Mouse (Mus musculus) lung, postnatal 36 days (tissue): ENCODE results near the gene 2610042L04Rik.
"Not testable (repeated sequence)": the region's sequence is repeated elsewhere in the genome, so short reads cannot be mapped to it uniquely, and the experiment has no call there.

Experiments used
- DNase-seq: peaks from one replicate; pipeline ENCODE4 v3.0.0; 2022; ENCODE audit warnings: mixed read lengths

The 2610042L04Rik gene

DNA sequence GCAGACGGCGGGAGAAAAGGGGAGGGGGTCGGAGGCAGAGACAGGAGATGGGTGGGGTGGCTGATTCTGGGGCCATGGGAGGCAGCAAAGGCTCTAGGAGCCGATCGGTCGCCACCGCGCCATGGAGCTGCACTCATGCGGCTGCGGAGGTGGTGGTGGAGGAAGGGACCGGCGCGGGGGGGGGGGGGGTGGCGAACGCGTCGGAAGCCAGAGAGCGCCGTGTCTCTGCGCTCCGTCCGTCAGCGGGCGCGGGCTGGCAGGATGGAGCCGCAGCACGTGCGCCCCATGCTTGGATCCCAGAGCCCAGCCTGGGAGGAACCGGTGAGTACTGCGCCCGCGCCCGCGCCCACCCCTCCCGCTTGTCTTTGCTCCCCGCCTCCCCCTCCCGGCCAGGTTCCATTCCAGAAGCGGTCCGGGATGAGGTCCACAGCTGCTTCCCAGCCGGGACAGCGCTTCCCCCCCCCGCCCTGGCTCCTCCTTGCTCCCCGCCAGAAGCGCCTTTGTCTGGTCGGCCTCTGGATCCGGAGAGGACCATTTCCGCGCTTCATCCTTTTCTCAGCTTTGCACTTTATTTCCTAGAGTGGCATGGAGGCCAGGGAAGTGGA lies at the start of gene 2610042L04Rik:
Gene 2610042L04Rik, plus strand, starts transcription at position 288 of the 605 bp plus-strand sequence.
- DNase-seq: not testable (repeated sequence)

DNA sequence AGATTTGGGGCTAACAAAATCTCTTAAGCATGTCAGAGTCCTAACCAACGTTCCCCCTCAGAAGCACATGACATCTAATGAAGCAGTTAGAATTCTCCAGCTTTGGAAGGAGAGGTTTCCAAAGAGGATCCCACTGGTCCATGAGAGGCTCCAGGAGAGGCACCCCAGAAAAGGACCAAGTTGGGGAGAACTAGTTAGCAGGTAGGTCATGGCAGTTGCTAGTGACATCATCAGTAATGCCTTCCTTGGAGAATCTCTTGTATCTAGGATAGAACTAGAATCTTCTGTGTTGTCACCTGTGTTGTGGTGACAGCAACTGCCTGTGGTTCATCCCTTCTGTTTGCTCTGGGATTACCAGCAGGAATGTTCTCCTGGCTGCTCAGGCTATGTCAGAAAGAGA lies 17.6 kb upstream of the 2610042L04Rik start, which contains the start of gene Gm3149:
Gene Gm3149, plus strand, starts transcription at position 301 of the 400 bp plus-strand sequence.
- DNase-seq: not testable (repeated sequence)

DNA sequence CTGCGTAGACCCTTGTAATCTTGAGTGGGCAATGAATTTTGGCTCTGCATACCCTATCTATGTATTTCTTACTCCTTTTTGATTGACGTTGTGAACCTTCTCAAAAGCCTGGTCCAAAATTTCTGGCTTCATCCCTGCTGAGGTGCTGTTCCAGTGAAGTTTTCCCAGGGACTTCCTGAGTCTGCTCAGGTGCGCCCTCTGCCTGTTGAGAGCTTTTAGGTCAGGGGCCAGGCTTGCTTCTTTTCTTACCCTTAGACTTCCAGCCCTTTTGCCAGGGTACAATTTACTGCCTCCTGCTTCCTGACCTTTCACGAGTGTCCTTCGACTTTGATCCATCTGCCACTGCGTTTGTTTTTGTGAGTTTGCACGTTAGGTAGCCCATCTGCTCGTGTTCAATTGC lies 943 bp downstream of the 2610042L04Rik start:
- DNase-seq: not testable (repeated sequence)

DNA sequence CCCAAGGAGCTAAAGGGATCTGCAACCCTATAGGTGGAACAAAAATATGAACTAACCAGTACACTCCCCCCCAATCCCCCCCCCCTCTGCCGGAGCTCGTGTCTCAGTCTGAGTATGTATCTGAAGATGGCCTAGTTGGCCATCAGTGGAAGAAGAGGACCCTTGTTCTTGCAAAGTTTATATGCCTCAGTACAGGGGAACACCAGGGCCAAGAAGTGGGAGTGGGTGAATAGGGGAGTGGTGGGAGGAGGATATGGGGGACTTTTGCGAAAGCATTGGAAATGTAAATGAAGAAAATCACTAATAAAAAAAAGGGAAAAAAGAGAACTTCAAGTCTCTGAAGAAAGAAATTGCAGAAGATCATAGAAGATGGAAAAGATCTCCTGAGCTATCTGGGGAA lies 34.4 kb downstream of the 2610042L04Rik start:
- DNase-seq: not testable (repeated sequence)

DNA sequence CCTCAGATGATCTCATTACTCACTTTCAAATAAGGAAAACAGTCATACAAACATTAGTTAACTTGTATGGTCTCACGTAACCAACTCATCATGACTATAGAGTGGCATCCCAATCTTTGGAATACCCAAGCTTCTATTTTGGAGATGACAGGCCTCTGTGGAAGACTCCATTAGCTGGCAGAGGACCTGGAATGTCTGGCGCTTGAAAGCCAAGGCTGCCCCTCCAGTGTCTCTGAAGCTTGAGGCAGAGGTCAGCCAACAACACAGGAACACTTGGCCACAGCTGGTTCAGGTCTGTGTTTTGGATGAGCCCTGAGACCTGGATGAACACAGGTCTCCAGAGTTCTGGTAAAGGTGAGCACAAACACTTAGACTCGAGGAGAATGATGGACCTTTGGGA lies 35.1 kb downstream of the 2610042L04Rik start:
- not testable (repeated sequence) for DNase-seq

DNA sequence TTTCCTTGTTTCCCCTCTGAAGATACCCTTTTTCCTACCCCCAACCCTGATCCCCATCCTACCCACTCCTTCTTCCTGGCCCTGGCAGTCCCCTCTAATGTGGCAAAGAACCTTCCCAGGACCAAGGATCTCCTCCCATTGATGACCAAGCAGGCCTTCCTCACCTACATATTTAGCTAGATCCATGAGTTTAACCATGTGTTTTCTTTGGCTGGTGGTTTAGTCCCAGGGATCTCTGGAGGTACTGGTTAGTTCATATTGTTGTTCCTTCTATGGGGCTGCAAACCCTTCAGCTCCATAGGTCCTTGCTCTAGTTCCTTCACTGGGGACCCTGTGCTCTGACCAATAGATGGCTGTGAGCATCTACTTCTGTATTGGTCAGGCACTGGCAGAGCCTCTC lies 43.3 kb downstream of the 2610042L04Rik start:
- not testable (repeated sequence) for DNase-seq

DNA sequence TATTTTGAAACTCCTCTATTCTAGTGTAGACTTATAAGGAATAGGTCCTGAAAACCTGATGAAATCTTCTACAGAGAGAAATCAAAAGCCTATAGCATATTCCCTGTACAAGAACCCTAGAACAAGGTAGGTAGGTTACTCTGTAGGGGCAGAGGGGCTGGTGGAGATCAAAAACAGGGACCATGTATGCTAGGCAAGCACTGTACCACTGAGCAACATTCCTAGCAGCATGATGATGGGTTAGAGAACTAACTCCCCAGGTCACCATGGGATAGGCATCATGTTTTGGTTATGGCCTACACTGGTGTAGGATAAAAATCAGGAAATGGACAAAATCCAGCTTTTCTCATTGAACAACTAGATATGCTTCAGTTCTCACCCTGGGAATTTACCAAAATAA lies 51.0 kb downstream of the 2610042L04Rik start:
- not testable (repeated sequence) for DNase-seq

DNA sequence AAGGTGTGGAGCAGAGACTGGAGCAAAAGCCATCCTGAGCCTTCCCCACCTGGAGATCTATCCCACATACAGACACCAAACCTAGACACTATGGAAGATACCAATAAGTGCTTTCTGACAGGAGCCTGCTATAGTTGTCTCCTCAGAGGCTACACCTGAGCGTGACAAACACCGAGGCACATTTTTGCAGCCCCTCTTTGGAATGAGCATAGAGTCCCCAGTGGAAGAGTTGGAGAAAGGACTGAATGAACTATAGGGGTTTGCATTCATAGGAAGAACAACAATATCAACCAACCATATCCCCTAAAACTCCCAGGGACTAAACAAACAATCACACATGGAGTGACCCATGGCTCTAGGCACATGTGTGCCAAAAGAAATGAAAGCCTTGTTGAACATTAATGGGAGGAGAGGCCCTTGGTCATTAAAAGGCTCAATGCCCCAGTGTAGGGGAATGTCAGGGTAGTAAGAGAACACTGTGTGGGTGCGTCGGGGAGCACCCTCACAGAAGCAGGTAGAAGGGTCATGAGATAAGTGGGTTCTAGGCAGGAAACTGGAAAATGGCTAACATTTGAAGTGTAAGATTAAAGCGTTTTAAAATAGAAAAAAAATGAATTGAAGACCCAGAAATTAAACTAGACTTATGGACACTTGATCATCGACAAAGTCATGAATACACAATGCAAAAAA lies 58.4 kb downstream of the 2610042L04Rik start:
- DNase-seq: not testable (repeated sequence)

DNA sequence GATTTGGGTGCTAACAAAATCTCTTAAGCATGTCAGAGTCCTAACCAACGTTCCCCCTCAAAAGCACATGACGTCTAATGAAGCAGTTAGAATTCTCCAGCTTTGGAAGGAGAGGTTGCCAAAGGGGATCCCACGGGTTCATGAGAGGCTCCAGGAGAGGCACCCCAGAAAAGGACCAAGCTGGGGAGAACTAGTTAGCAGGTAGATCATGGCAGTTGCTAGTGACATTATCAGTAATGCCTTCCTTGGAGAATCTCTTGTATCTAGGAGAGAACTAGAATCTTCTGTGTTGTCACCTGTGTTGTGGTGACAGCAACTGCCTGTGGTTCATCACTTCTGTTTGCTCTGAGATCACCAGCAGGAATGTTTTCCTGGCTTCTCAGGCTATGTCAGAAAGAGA lies 62.7 kb downstream of the 2610042L04Rik start, which contains the start of gene Gm3159:
Gene Gm3159, plus strand, starts transcription at position 301 of the 400 bp plus-strand sequence.
- DNase-seq: not testable (repeated sequence)

DNA sequence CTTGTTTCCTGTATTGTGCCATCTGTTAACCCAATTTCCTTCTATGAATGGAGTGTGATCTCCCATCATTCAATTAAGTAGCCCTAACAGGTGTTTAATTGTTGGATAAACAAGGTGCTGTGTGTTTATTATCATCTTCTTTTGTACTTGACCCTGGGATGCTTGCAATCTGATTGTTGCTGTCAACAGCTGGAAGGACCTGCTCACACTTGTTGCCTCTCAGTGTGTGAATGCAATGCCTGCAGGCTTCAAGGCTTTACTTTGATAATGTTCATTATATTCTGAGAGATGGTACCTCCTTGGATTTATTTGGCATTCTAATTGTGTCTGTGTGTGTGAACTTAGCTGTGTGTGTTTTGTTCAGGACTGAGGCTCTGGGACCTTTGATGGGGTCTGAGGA lies 64.1 kb downstream of the 2610042L04Rik start:
- DNase-seq: not testable (repeated sequence)

DNA sequence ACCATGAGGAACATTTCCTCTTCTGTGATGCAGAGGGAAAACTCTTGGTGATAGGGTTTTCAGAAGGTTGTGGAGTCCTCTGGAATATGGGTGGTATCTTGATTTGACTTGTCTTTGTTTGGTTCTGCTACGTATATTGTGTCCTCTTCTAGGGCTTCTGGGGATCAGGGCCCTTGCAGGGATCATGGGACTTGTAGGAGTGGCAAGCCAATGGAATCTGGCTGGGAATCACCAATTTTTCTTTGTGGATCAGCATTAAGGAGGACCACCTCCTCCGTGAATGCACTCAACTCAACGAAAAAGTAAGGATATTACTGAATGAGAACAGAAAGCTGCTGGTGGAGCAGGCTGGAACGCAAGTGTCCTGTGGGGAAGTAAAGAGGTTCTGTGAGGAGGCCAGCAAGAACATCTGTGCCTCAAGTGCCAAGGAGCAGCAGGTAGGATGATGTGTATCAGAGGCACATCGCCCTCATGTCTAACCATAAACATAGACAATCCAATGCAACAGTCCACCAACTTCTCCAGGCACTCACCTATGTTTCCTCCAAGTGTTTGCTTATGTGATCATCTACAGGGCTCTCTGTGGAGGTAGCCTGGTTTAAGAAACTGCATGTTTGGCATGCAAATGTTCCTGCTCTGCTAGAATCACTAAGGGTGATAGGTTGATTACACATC lies 65.7 kb downstream of the 2610042L04Rik start:
- not testable (repeated sequence) for DNase-seq

DNA sequence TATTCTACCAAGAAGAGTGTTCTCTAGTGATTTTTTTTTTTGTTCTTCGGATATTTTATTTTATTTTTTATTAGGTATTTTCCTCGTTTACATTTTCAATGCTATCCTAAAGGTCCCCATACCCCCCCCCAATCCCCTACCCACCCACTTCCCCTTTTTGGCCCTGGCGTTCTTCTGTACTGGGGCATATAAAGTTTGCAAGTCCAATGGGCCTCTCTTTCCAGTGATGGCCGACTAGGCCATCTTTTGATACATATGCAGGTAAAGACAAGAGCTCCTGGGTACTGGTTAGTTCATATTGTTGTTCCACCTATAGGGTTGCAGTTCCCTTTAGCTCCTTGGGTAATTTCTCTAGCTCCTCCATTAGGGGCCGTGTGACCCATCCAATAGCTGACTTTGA lies 66.7 kb downstream of the 2610042L04Rik start:
- DNase-seq: not testable (repeated sequence)

DNA sequence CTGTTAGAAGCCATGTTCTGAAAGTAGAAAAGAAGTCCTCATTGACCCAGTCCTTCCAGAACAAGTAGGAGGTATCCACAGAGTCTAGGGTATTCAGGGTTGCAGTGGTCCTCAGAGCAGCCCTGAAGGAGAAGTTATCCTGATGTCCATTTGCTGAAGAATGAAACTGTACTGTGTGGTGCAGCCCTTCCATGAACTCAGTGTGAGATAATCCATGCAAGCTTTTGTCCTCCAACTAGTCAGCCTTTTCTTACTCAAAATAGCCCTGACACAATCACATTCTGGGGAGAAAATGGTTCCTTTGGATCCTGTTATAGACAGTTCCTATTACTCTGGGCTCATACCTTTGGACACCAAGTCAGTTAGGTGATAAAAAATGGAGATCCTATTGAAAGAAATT lies 69.3 kb downstream of the 2610042L04Rik start:
- not testable (repeated sequence) for DNase-seq
